Mouse (Mus musculus) kidney, embryonic 16.5 days (tissue): Measurements from ENCODE around the gene Pdik1l. TPM values are rescaled to one million over a fixed set of nuclear protein-coding genes. Genes with fewer than 3 reads are reported as not detected.
"Not testable (repeated sequence)": the region's sequence is repeated elsewhere in the genome, so short reads cannot be mapped to it uniquely, and the experiment has no call there.

Source experiments
- ATAC-seq: fragments of 200-750 bp; cut with Nextera tagmentation; 2 replicates; pipeline ENCODE4 v1.8.0; 2017; ENCODE audit warnings: moderate TSS enrichment; ENCODE audit not compliant: low FRiP score, low TSS enrichment
- H3K27ac ChIP-seq: fragments of 300-500 bp; sonication (generic); 2 replicates; pipeline ENCODE4 v1.5.1; 2014; ENCODE audit warnings: low read length
- H3K27me3 ChIP-seq: fragments of 300-500 bp; sonication (generic); 2 replicates; pipeline ENCODE4 v1.6.1; 2014; ENCODE audit warnings: low read length, control low read depth, mixed read lengths; ENCODE audit not compliant: insufficient read depth
- H3K36me3 ChIP-seq: fragments of 300-500 bp; sonication (generic); 2 replicates; pipeline ENCODE4 v1.6.1; 2014; ENCODE audit warnings: low read length, control low read depth, mixed read lengths; ENCODE audit not compliant: insufficient read depth
- H3K4me1 ChIP-seq: fragments of 300-500 bp; sonication (generic); 2 replicates; pipeline ENCODE4 v1.6.1; 2014; ENCODE audit warnings: low read length, control low read depth, mixed read lengths; ENCODE audit not compliant: insufficient read depth
- H3K4me2 ChIP-seq: fragments of 300-500 bp; sonication (generic); replicated peaks from 2 replicates; pipeline ENCODE4 v1.6.1; 2014; ENCODE audit warnings: low read depth, low read length
- H3K4me3 ChIP-seq: fragments of 300-500 bp; sonication (generic); 2 replicates; pipeline ENCODE4 v1.5.1; 2014; ENCODE audit warnings: mild to moderate bottlenecking, low read length
- H3K9ac ChIP-seq: fragments of 300-500 bp; sonication (generic); replicated peaks from 2 replicates; pipeline ENCODE4 v1.6.1; 2014; ENCODE audit warnings: low read length
- H3K9me3 ChIP-seq: fragments of 300-500 bp; sonication (generic); 2 replicates; pipeline ENCODE4 v1.6.1; 2016; ENCODE audit warnings: low read length, control low read depth
- whole genome bisulfite sequencing: fragments of 180-500 bp; shearing (Covaris S2); extraction: QIAGEN DNeasy Blood & Tissue Kit; methylation state at CpG from one replicate; pipeline ENCODE4 v1.1.7; 2014; 5-methylcytosine and 5-hydroxymethylcytosine counted together
- polyA plus RNA-seq: library from polyadenylated mRNA; unstranded; fragments of >200 nt; fragmentation: Nextera tagmentation; extraction: Ambion mirVana; gene quantifications from 2 replicates; pipeline ENCODE4 v1.2.1, GENCODE M21; 2015

Gene Pdik1l
- polyA plus RNA-seq, 1 experiment from 2014 or later = 20.2 TPM

- Histone ChIP-seq H3K4me1 (peaks cover 9% of the 10 kb centered on the region; the same call in 1 of the 2 replicates), H3K9ac (no peak overlapping the region), H3K27me3 (no peaks in the 10 kb centered on the region), H3K27ac (no peak overlapping the region), H3K4me2 (peak overlapping the region; percentile 19; the same call in 1 of the 2 replicates), H3K4me3 (no peak overlapping the region), H3K9me3 (no peaks in the 10 kb centered on the region), H3K36me3 (no peaks in the 10 kb centered on the region)
- WGBS = 64% methylated on average over 2 of the region's 2 CpGs
- no peak for ATAC-seq
Measured at GRCm38 (mm10) chr4:134306963-134307362, 19.3 kb upstream of the Pdik1l start.

GRCm38 (mm10) chr4:134302084-134302483, 14.4 kb upstream of the Pdik1l start:
- Histone ChIP-seq H3K36me3 (no peaks in the 10 kb centered on the region), H3K27ac (no peak overlapping the region), H3K4me2 (no peak overlapping the region), H3K9me3 (no peaks in the 10 kb centered on the region), H3K4me3 (no peak overlapping the region), H3K4me1 (peaks cover 2% of the 10 kb centered on the region; the same call in 1 of the 2 replicates), H3K27me3 (no peaks in the 10 kb centered on the region), H3K9ac (no peak overlapping the region)
- 72% methylated on average over 5 of the region's 5 CpGs for WGBS
- ATAC-seq = no peak

- H3K4me1 ChIP-seq = no peaks in the 10 kb centered on the region
- no peak overlapping the region for H3K4me3 ChIP-seq
- no peaks in the 10 kb centered on the region for H3K27me3 ChIP-seq
- peaks cover 3% of the 10 kb centered on the region; the same call in 1 of the 2 replicates for H3K9me3 ChIP-seq
- H3K27ac ChIP-seq = no peak overlapping the region
- 59% methylated on average over 9 of the region's 9 CpGs for WGBS
- no peaks in the 10 kb centered on the region for H3K36me3 ChIP-seq
- ATAC-seq = no peak
- no peak overlapping the region for H3K9ac ChIP-seq
- no peak overlapping the region for H3K4me2 ChIP-seq
Measured at GRCm38 (mm10) chr4:134300316-134300715, 12.6 kb upstream of the Pdik1l start.

- no peak for ATAC-seq
- Histone ChIP-seq H3K4me2 (no peak overlapping the region), H3K9ac (no peak overlapping the region), H3K27ac (no peak overlapping the region), H3K4me1 (no peaks in the 10 kb centered on the region), H3K9me3 (peaks cover 3% of the 10 kb centered on the region; the same call in 1 of the 2 replicates), H3K36me3 (no peaks in the 10 kb centered on the region), H3K4me3 (no peak overlapping the region), H3K27me3 (no peaks in the 10 kb centered on the region)
- 59% methylated on average over 4 of the region's 4 CpGs for WGBS
Measured at GRCm38 (mm10) chr4:134299498-134299810, 11.8 kb upstream of the Pdik1l start.

- H3K4me1 ChIP-seq = no peaks in the 10 kb centered on the region
- no peak overlapping the region for H3K4me3 ChIP-seq
- no peaks in the 10 kb centered on the region for H3K27me3 ChIP-seq
- no peak overlapping the region for H3K27ac ChIP-seq
- H3K4me2 ChIP-seq = no peak overlapping the region
- no peak for ATAC-seq
- no peak overlapping the region for H3K9ac ChIP-seq
- H3K36me3 ChIP-seq = no peaks in the 10 kb centered on the region
- WGBS = 77% methylated on average over 19 of the region's 19 CpGs
- H3K9me3 ChIP-seq = peaks cover 3% of the 10 kb centered on the region; the same call in 1 of the 2 replicates
Measured at GRCm38 (mm10) chr4:134298626-134299497, 11.2 kb upstream of the Pdik1l start.

GRCm38 (mm10) chr4:134297369-134297768, 9.7 kb upstream of the Pdik1l start:
- peaks cover 5% of the 10 kb centered on the region; the same call in 1 of the 2 replicates for H3K27me3 ChIP-seq
- 85% methylated on average over 8 of the region's 8 CpGs for WGBS
- H3K36me3 ChIP-seq = no peaks in the 10 kb centered on the region
- no peak overlapping the region for H3K27ac ChIP-seq
- H3K4me3 ChIP-seq = no peak overlapping the region
- no peak overlapping the region for H3K4me2 ChIP-seq
- H3K4me1 ChIP-seq = no peaks in the 10 kb centered on the region
- H3K9me3 ChIP-seq = peaks cover 3% of the 10 kb centered on the region; the same call in 1 of the 2 replicates
- H3K9ac ChIP-seq = no peak overlapping the region
- no peak for ATAC-seq

GRCm38 (mm10) chr4:134296523-134296922, 8.8 kb upstream of the Pdik1l start:
- Histone ChIP-seq H3K4me1 (no peaks in the 10 kb centered on the region), H3K9me3 (peaks cover 3% of the 10 kb centered on the region; the same call in 1 of the 2 replicates), H3K27ac (no peak overlapping the region), H3K9ac (no peak overlapping the region), H3K4me3 (no peak overlapping the region), H3K4me2 (no peak overlapping the region), H3K27me3 (peaks cover 6% of the 10 kb centered on the region; the same call in 1 of the 2 replicates), H3K36me3 (no peaks in the 10 kb centered on the region)
- 87% methylated on average over 4 of the region's 4 CpGs for WGBS
- ATAC-seq = no peak

GRCm38 (mm10) chr4:134296096-134296495, 8.4 kb upstream of the Pdik1l start:
- H3K27ac ChIP-seq, H3K9me3 ChIP-seq, H3K36me3 ChIP-seq, H3K4me1 ChIP-seq, H3K4me2 ChIP-seq, H3K9ac ChIP-seq, H3K27me3 ChIP-seq, H3K4me3 ChIP-seq, ATAC-seq: not testable (repeated sequence)
- WGBS = 82% methylated on average over 4 of the region's 4 CpGs

GRCm38 (mm10) chr4:134293692-134294163, 6.0 kb upstream of the Pdik1l start:
- WGBS = 59% methylated on average over 9 of the region's 9 CpGs
- Histone ChIP-seq H3K4me3 (no peak overlapping the region), H3K9ac (no peak overlapping the region), H3K4me1 (peaks cover 7% of the 10 kb centered on the region), H3K27ac (no peak overlapping the region), H3K4me2 (no peak overlapping the region), H3K27me3 (peaks cover 6% of the 10 kb centered on the region; the same call in 1 of the 2 replicates), H3K36me3 (no peaks in the 10 kb centered on the region), H3K9me3 (peaks cover 3% of the 10 kb centered on the region; the same call in 1 of the 2 replicates)
- no peak for ATAC-seq
